Mouse (Mus musculus) erythroblast, embryonic 14.5 days (primary cell): Measurements from ENCODE around the gene Ccdc180.

ENCODE experiments used
- GATA1 ChIP-seq: IDR thresholded peaks from 2 replicates; pipeline ENCODE4 v1.6.1; 2012; ENCODE audit warnings: low read length, inconsistent platforms, mixed read lengths
- TAL1 ChIP-seq: IDR thresholded peaks from 3 replicates; pipeline ENCODE4 v1.6.1; 2012; ENCODE audit warnings: low read length, inconsistent platforms, mixed read lengths

- TF ChIP-seq GATA1, result no peak
- TF ChIP-seq TAL1, result no peak
Measured at GRCm38 (mm10) chr4:45956131-45956530, 66.0 kb downstream of the Ccdc180 start.
